Mouse (Mus musculus): ENCODE measurements at regions not wholly inside any gene's neighbourhood (a gene's known extent, or its start where the extent isn't known, plus 50 kb on each side); places are given as distances from the start of the nearest gene placed in this dataset.

DNA sequence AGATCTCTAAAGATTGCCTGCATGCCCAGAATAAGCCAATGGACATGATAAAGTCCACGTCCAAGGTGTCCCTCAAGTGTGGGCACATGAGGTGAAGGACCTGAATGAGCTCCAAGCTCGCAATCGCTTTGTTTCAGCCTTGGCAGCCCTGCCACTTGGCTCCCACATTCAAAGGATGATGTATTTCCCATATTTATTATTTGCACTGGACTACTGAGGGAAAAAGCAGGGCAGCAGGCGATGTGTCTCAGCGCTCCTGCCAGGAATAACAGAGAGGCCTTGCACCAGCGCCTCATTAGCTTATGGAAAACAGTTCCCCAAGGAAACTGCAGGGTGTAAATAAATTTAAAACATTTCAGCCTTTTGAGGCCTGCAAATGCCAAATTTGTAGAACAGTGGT lies 106.6 kb upstream of the 2610301B20Rik start:
- Histone ChIP-seq H3K27ac (ENCODE audit: insufficient read depth, low read depth, low read length) (no peak overlapping the region), H3K4me1 (ENCODE audit: control insufficient read depth, insufficient read depth, low read length) (no peaks in the 10 kb centered on the region), H3K4me3 (ENCODE audit: insufficient read depth, low read length) (no peak overlapping the region)
- TF ChIP-seq CTCF (IDR thresholded peaks at IDR 0.05; ENCODE audit: low read depth, low read length) (no peak), POLR2A (IDR thresholded peaks at IDR 0.05; ENCODE audit: borderline replicate concordance, low read depth, low read length) (no peak)

DNA sequence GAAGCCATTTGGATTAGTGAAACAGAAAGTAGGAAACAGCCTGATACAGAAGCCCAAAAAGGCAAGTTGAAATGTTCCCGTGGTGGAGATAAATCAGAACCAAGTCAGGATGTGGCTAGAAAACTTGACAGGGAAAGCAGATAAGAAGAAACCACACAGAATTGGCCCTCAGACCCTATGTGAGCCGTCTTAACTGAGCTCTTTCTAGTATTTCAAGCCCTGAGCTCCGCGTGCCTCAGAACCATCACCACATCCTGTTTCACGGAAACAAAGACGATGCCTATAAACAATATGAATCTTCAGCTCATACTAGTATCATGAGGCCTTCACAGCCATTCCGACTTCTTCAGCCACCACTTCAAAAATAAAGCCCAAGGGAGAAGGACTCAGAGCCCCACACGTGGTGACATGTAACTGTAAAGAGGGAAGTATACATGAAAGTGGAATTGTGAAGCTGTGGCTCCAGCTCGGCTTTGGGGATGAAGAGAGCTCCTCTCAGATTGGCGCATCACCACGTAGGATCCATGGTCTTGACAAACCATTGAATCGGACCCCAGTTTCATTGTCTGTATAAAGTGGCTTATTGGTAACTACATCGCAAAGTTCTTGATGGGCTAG lies 104.2 kb upstream of the 2610301B20Rik start:
- H3K4me1 ChIP-seq (ENCODE audit: control insufficient read depth, insufficient read depth, low read length): no peaks in the 10 kb centered on the region
- 0 out of 2 replicates have a peak overlapping the region, but pooled peaks have one; percentile 2 for H3K4me3 ChIP-seq (ENCODE audit: insufficient read depth, low read length)
- no peak for TF ChIP-seq POLR2A (IDR thresholded peaks at IDR 0.05; ENCODE audit: borderline replicate concordance, low read depth, low read length)
- no peak for TF ChIP-seq CTCF (IDR thresholded peaks at IDR 0.05; ENCODE audit: low read depth, low read length)
- no peak overlapping the region for H3K27ac ChIP-seq (ENCODE audit: insufficient read depth, low read depth, low read length)

DNA sequence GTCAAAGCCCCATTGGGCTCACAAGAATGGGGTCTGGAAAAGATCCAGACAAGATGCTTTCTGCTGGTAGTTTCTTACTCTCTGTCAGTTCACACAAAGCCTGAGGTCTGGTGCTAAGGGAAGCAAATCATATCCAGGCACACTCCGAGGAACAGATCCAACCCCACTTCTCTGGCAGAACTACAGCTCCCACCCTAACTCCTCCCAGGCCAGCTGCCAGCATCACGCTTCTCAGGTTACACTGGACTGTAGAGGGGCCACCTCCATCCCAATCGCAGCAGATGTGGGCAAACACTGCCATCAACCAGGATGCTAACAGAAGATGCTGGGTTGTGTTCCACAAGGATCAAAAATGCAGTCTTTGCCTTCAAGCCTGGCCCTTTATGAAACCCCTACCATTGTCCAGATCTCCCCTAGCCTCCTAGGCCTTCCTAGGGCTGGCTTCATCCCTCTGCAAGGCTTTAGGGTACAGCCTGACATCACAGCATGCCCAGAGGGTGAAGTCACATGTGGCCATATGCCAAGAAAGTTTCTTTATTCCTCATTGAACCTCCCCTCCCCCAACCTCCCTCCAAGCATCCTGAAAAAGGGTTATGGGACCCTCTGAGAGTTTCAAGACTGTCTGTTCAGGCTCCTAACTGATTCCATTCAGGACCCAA lies 99.6 kb upstream of the 2610301B20Rik start:
- no peak overlapping the region for H3K27ac ChIP-seq (ENCODE audit: insufficient read depth, low read depth, low read length)
- TF ChIP-seq POLR2A (IDR thresholded peaks at IDR 0.05; ENCODE audit: borderline replicate concordance, low read depth, low read length): no peak
- TF ChIP-seq CTCF (IDR thresholded peaks at IDR 0.05; ENCODE audit: low read depth, low read length): no peak
- H3K4me3 ChIP-seq (ENCODE audit: insufficient read depth, low read length): no peak overlapping the region
- no peaks in the 10 kb centered on the region for H3K4me1 ChIP-seq (ENCODE audit: control insufficient read depth, insufficient read depth, low read length)

DNA sequence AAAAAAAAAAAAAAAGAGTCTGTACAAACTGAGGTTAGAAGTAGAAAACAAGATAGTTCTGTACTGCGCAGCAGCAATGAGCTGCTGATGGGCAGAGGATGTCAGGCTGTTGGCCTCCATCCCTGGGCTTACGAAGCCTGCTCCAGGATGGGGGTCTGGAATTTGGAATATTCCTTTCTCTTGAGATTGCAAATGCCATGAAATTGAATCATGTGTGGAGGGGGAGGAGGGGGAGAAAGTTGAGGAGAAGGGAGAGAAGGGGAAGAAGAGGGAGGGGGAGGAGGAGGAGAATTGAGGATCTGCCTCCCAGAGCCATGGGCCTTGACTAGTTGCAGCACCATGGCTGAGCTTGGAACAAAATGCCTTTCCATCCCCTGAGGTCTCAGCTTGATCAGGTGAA lies 87.6 kb upstream of the 2610301B20Rik start:
- no peaks in the 10 kb centered on the region for H3K4me1 ChIP-seq (ENCODE audit: control insufficient read depth, insufficient read depth, low read length)
- no peak for TF ChIP-seq POLR2A (IDR thresholded peaks at IDR 0.05; ENCODE audit: borderline replicate concordance, low read depth, low read length)
- H3K27ac ChIP-seq (ENCODE audit: insufficient read depth, low read depth, low read length): no peak overlapping the region

DNA sequence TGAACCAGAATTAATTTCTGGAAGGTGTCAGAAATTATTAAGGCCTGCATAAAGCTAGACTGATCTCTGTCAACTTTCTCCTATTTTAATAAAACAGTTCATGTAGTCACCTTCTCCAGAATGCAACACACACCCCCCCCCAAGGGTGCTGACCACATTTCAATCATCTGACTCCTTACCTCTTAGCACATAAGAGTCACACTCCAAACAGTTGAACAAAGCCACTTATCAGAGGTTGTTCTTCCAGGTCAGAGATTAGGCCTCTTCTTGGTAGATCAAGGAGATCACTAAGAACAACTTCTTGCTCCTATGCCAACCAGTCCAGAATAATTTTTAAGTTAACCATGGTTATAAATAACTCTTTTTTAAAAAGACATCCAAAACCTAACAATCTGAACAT lies 86.0 kb upstream of the 2610301B20Rik start:
- no peaks in the 10 kb centered on the region for H3K4me1 ChIP-seq (ENCODE audit: control insufficient read depth, insufficient read depth, low read length)
- no peak overlapping the region for H3K27ac ChIP-seq (ENCODE audit: insufficient read depth, low read depth, low read length)
- no peak overlapping the region for H3K4me3 ChIP-seq (ENCODE audit: insufficient read depth, low read length)
- TF ChIP-seq POLR2A (IDR thresholded peaks at IDR 0.05; ENCODE audit: borderline replicate concordance, low read depth, low read length) (no peak), CTCF (IDR thresholded peaks at IDR 0.05; ENCODE audit: low read depth, low read length) (no peak)

More for the DNA sequence above, 87.6 kb upstream of the 2610301B20Rik start:
- H3K4me3 ChIP-seq (ENCODE audit: insufficient read depth, low read length): no peak overlapping the region

DNA sequence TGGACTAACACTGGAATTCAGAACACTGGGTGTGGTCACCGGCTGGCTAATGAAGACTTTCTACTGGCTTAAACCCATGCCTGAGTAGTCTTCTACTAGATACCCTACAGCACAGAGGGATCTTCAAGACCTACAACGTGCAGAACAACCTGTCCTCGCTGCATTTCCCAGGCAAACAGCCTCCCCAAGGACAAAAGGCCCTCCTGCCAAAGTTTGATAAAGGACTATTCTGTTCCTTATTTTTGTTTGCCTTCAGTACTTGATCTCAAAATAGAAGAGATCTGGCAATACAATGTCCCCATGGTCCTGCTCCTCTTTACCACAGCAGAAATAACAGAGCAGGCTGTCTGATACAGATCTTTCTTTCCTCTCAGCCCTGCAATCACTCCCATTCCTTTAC lies 85.2 kb upstream of the 2610301B20Rik start:
- Histone ChIP-seq H3K4me3 (ENCODE audit: insufficient read depth, low read length) (no peak overlapping the region), H3K27ac (ENCODE audit: insufficient read depth, low read depth, low read length) (no peak overlapping the region), H3K4me1 (ENCODE audit: control insufficient read depth, insufficient read depth, low read length) (no peaks in the 10 kb centered on the region)
- TF ChIP-seq CTCF (IDR thresholded peaks at IDR 0.05; ENCODE audit: low read depth, low read length) (no peak), POLR2A (IDR thresholded peaks at IDR 0.05; ENCODE audit: borderline replicate concordance, low read depth, low read length) (no peak)

DNA sequence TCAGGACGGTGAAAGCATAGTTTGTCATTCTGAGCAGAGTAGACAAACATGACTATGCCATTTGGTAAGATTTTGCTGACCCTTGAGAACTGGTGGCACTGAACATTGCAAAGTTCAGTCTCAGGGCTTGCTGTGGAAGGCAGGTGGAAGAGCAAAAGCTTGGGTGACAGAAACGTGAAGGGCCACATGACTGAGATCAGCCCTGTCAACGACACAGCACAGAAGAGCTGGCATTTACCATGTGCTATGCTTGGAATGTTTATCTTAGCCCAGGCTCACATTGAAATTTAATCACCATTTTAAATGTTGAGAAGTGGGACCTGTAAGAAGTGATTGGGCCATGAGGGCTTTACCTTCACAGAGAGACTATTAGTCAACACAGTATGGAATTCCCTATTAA lies 81.7 kb upstream of the 2610301B20Rik start:
- Histone ChIP-seq H3K4me3 (ENCODE audit: insufficient read depth, low read length) (no peak overlapping the region), H3K27ac (ENCODE audit: insufficient read depth, low read depth, low read length) (no peak overlapping the region), H3K4me1 (ENCODE audit: control insufficient read depth, insufficient read depth, low read length) (no peaks in the 10 kb centered on the region)
- TF ChIP-seq CTCF (IDR thresholded peaks at IDR 0.05; ENCODE audit: low read depth, low read length): no peak
- no peak for TF ChIP-seq POLR2A (IDR thresholded peaks at IDR 0.05; ENCODE audit: borderline replicate concordance, low read depth, low read length)

DNA sequence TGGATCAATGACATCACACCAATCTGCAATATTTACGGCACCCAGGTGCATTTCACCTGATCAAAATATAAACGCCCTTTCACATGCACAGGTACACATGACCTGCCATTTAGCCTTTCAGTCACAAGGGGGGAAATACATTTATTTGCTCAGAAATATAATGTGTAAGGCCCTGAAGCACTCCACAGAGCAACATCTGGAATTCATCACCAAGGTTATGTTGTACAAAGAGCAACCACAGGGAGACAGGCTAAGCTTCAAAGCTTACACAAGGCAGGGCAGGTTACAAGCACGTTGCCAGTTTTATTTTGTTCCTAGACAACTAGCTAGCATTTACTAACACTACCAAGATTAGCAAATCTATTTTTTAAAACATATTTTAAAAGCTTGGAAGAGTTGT lies 79.8 kb upstream of the 2610301B20Rik start:
- TF ChIP-seq CTCF (IDR thresholded peaks at IDR 0.05; ENCODE audit: low read depth, low read length): no peak
- no peak for TF ChIP-seq POLR2A (IDR thresholded peaks at IDR 0.05; ENCODE audit: borderline replicate concordance, low read depth, low read length)
- Histone ChIP-seq H3K4me3 (ENCODE audit: insufficient read depth, low read length) (no peak overlapping the region), H3K27ac (ENCODE audit: insufficient read depth, low read depth, low read length) (no peak overlapping the region), H3K4me1 (ENCODE audit: control insufficient read depth, insufficient read depth, low read length) (no peaks in the 10 kb centered on the region)

DNA sequence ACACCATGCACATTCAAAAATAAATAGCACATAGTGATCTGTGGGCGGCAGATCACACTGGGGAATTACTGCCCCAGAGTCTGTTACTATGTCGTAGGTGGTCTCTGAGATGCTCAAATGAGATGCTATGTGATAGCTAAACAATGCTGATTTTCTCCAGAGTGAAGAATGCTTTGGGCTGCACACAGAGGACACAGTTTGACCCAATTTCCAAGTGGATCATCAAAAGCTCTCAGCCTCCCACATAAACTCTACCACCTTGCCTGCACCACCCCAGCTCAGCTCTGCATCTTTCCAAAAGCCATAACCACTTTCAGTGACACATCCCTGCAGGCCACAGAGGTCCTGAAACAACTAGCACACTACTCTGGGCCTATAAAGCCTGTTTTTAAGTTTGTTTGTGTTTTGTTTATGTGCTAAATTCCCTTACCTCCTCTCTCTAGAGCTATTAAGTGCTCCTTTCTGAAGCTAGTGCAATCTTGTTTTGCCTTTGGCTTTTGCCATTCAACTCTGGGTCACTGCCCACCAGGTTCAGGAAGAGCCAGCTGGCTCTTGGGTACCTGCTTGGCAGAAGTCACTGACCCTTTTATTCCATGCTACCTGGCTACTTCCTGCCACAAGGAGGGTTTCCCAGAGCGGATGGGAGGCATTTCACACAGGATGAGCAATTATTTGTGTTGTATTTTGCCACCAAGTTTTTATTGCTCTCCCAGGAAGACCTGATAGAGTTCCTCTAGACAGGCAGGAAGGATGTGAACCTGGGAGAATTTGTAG lies 73.3 kb upstream of the 2610301B20Rik start:
- TF ChIP-seq POLR2A (IDR thresholded peaks at IDR 0.05; ENCODE audit: borderline replicate concordance, low read depth, low read length): no peak
- no peak for TF ChIP-seq CTCF (IDR thresholded peaks at IDR 0.05; ENCODE audit: low read depth, low read length)
- H3K4me1 ChIP-seq (ENCODE audit: control insufficient read depth, insufficient read depth, low read length): no peaks in the 10 kb centered on the region
- no peak overlapping the region for H3K4me3 ChIP-seq (ENCODE audit: insufficient read depth, low read length)
- no peak overlapping the region for H3K27ac ChIP-seq (ENCODE audit: insufficient read depth, low read depth, low read length)

DNA sequence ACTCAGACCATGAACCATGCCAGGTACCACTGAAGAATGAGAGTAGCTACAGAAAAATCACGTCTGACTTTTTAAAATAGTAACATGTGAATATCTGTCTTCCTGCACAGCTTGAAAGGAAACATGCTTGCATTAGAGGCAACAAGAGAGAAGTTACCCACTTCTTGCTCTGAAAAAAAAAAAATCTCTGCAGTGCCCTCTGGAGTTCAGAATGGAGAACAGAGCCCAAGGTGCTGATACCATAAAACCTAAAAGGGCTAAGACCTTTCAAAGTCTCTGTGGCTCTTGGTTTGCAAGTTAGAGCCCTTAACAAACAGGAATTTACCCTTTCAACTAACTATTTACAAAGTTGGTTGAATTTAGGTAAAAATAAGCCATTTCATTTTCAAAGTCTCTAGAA lies 69.6 kb upstream of the 2610301B20Rik start:
- Histone ChIP-seq H3K27ac (ENCODE audit: insufficient read depth, low read depth, low read length) (no peak overlapping the region), H3K4me1 (ENCODE audit: control insufficient read depth, insufficient read depth, low read length) (no peaks in the 10 kb centered on the region), H3K4me3 (ENCODE audit: insufficient read depth, low read length) (no peak overlapping the region)
- no peak for TF ChIP-seq POLR2A (IDR thresholded peaks at IDR 0.05; ENCODE audit: borderline replicate concordance, low read depth, low read length)
- no peak for TF ChIP-seq CTCF (IDR thresholded peaks at IDR 0.05; ENCODE audit: low read depth, low read length)
